Mouse (Mus musculus) stomach, postnatal 0 days (tissue): ENCODE results near the gene Tapt1. TPM values are rescaled to one million over a fixed set of nuclear protein-coding genes. Genes with fewer than 3 reads are reported as not detected.

Experiments
- ATAC-seq: fragments of 200-750 bp; cut with Nextera tagmentation; 2 replicates; pipeline ENCODE4 v1.8.0; 2017; ENCODE audit not compliant: low FRiP score, low TSS enrichment
- DNase-seq: peaks from one replicate; pipeline ENCODE4 v3.0.0-alpha.2; 2016; ENCODE audit warnings: low spot score
- H3K27ac ChIP-seq: fragments of 300-500 bp; sonication (generic); replicated peaks from 2 replicates; pipeline ENCODE4 v1.5.1; 2014; ENCODE audit warnings: mild to moderate bottlenecking, control low read depth
- H3K27me3 ChIP-seq: fragments of 300-500 bp; sonication (generic); 2 replicates; pipeline ENCODE4 v1.6.1; 2014; ENCODE audit warnings: low read length; ENCODE audit not compliant: control insufficient read depth, insufficient read depth
- H3K36me3 ChIP-seq: fragments of 300-500 bp; sonication (generic); 2 replicates; pipeline ENCODE4 v1.6.1; 2014; ENCODE audit warnings: low read length, mixed read lengths; ENCODE audit not compliant: control insufficient read depth, insufficient read depth
- H3K4me1 ChIP-seq: fragments of 300-500 bp; sonication (generic); replicated peaks from 2 replicates; pipeline ENCODE4 v1.6.1; 2014; ENCODE audit warnings: antibody characterized with exemption; ENCODE audit not compliant: control insufficient read depth, insufficient read depth
- H3K4me2 ChIP-seq: fragments of 300-500 bp; sonication (generic); replicated peaks from 2 replicates; pipeline ENCODE4 v1.6.1; 2014; ENCODE audit warnings: low read depth, mild to moderate bottlenecking, control low read depth, moderate library complexity
- H3K4me3 ChIP-seq: fragments of 300-500 bp; sonication (generic); 2 replicates; pipeline ENCODE4 v1.5.1; 2014; ENCODE audit warnings: low read depth, low read length, control low read depth
- H3K9ac ChIP-seq: fragments of 300-500 bp; sonication (generic); 2 replicates; pipeline ENCODE4 v1.6.1; 2014; ENCODE audit warnings: mild to moderate bottlenecking, low read length, control low read depth, mixed read lengths
- H3K9me3 ChIP-seq: fragments of 300-500 bp; sonication (generic); 2 replicates; pipeline ENCODE4 v1.6.1; 2016; ENCODE audit warnings: low read length; ENCODE audit not compliant: control insufficient read depth
- CTCF ChIP-seq: IDR thresholded peaks from 2 replicates; pipeline ENCODE4 v1.5.1; 2016; ENCODE audit warnings: antibody characterized with exemption, low read depth, mild to moderate bottlenecking, moderate library complexity
- EP300 ChIP-seq: optimal IDR thresholded peaks from 2 replicates; pipeline ENCODE3; 2016; ENCODE audit warnings: antibody characterized with exemption
- WGBS: fragments of 180-500 bp; shearing (Covaris S2); extraction: QIAGEN DNeasy Blood & Tissue Kit; methylation state at CpG from one replicate; pipeline ENCODE4 v1.1.7; 2014; 5-methylcytosine and 5-hydroxymethylcytosine counted together
- polyA plus RNA-seq: library from polyadenylated mRNA; unstranded; fragments of >200 nt; fragmentation: Nextera tagmentation; extraction: Ambion mirVana; gene quantifications from 2 replicates; pipeline ENCODE4 v1.2.1, GENCODE M21; 2015

Gene Tapt1
- polyA plus RNA-seq, 1 experiment from 2014 or later: 17.2 TPM

- WGBS: 83% methylated on average over 5 of the region's 5 CpGs
- ATAC-seq: no peak
Observed at GRCm38 (mm10) chr5:44250211-44250955, 24.0 kb upstream of the Tapt1 start.

GRCm38 (mm10) chr5:44249363-44249762 lies 22.9 kb upstream of the Tapt1 start:
- Histone ChIP-seq H3K4me2 (no peak overlapping the region), H3K4me3 (no peak overlapping the region), H3K27ac (no peak overlapping the region), H3K36me3 (no peaks in the 10 kb centered on the region), H3K4me1 (no peaks in the 10 kb centered on the region), H3K9me3 (no peaks in the 10 kb centered on the region), H3K27me3 (no peaks in the 10 kb centered on the region), H3K9ac (no peak overlapping the region)
- TF ChIP-seq CTCF (no peak), EP300 (no peak)
- ATAC-seq (no peak), DNase-seq (no peak)
- WGBS: 58% methylated on average over 6 of the region's 6 CpGs

More at GRCm38 (mm10) chr5:44250211-44250955, 24.0 kb upstream of the Tapt1 start:
- no peak for DNase-seq
- Histone ChIP-seq H3K27ac (no peak overlapping the region), H3K4me2 (no peak overlapping the region), H3K4me3 (no peak overlapping the region), H3K9ac (no peak overlapping the region), H3K36me3 (no peaks in the 10 kb centered on the region), H3K9me3 (no peaks in the 10 kb centered on the region), H3K27me3 (no peaks in the 10 kb centered on the region), H3K4me1 (no peaks in the 10 kb centered on the region)
- TF ChIP-seq CTCF (no peak), EP300 (no peak)

GRCm38 (mm10) chr5:44246493-44247217 lies 20.2 kb upstream of the Tapt1 start:
- DNase-seq (no peak), ATAC-seq (no peak)
- H3K27me3 ChIP-seq: no peaks in the 10 kb centered on the region
- H3K9me3 ChIP-seq: no peaks in the 10 kb centered on the region
- H3K9ac ChIP-seq: no peak overlapping the region
- no peak overlapping the region for H3K27ac ChIP-seq
- H3K4me1 ChIP-seq: no peaks in the 10 kb centered on the region
- no peak overlapping the region for H3K4me2 ChIP-seq
- no peak overlapping the region for H3K4me3 ChIP-seq
- no peaks in the 10 kb centered on the region for H3K36me3 ChIP-seq
- TF ChIP-seq CTCF: no peak
- TF ChIP-seq EP300: no peak
- 34% methylated on average over 11 of the region's 11 CpGs for WGBS

- Histone ChIP-seq H3K4me1 (no peaks in the 10 kb centered on the region), H3K4me2 (no peak overlapping the region), H3K9me3 (no peaks in the 10 kb centered on the region), H3K27ac (no peak overlapping the region), H3K27me3 (no peaks in the 10 kb centered on the region), H3K9ac (no peak overlapping the region), H3K4me3 (no peak overlapping the region), H3K36me3 (no peaks in the 10 kb centered on the region)
- TF ChIP-seq CTCF (peak; percentile 27), EP300 (no peak)
- ATAC-seq (no peak), DNase-seq (no peak)
- 55% methylated on average over 7 of the region's 7 CpGs for WGBS
Observed at GRCm38 (mm10) chr5:44244894-44245423, 18.5 kb upstream of the Tapt1 start.

- no peak overlapping the region for H3K9ac ChIP-seq
- TF ChIP-seq EP300 (no peak), CTCF (no peak)
- WGBS: 81% methylated on average over 4 of the region's 4 CpGs
- no peak overlapping the region for H3K4me3 ChIP-seq
- H3K9me3 ChIP-seq: no peaks in the 10 kb centered on the region
- ATAC-seq: no peak
- no peak overlapping the region for H3K27ac ChIP-seq
- H3K4me1 ChIP-seq: no peaks in the 10 kb centered on the region
- no peaks in the 10 kb centered on the region for H3K36me3 ChIP-seq
- no peak for DNase-seq
- no peak overlapping the region for H3K4me2 ChIP-seq
- no peaks in the 10 kb centered on the region for H3K27me3 ChIP-seq
Observed at GRCm38 (mm10) chr5:44242828-44243227, 16.4 kb upstream of the Tapt1 start.

GRCm38 (mm10) chr5:44241726-44242125 lies 15.3 kb upstream of the Tapt1 start:
- H3K27ac ChIP-seq: no peak overlapping the region
- 90% methylated on average over 1 of the region's 1 CpGs for WGBS
- TF ChIP-seq CTCF (no peak), EP300 (no peak)
- no peaks in the 10 kb centered on the region for H3K27me3 ChIP-seq
- no peaks in the 10 kb centered on the region for H3K9me3 ChIP-seq
- no peak overlapping the region for H3K4me3 ChIP-seq
- H3K4me1 ChIP-seq: no peaks in the 10 kb centered on the region
- ATAC-seq (no peak), DNase-seq (no peak)
- H3K4me2 ChIP-seq: no peak overlapping the region
- no peaks in the 10 kb centered on the region for H3K36me3 ChIP-seq
- no peak overlapping the region for H3K9ac ChIP-seq
